Comparison of ENCODE assay signal across 12 mouse cellular contexts in genomic region chr12:119325400-119325799, GRCm38 (mm10). TPM values are rescaled to one million over a fixed set of nuclear protein-coding genes. Genes with fewer than 3 reads are reported as not detected.
DNase-seq lines count a peak whose midpoint lies in the region; ATAC-seq and TF ChIP-seq lines count a peak whose summit lies in the region.
"Had no signal": no experiment of that assay in that cellular context is flagged by ENCODE, and none has a peak within 500 bp of the region (broad histone marks: within the 10 kb centered on the region; RNA-seq: fewer than 3 reads in every experiment).

No protein-coding gene starts in this region.

- no peaks in the 10 kb centered on the region for H3K27me3 ChIP-seq in heart, postnatal 0 days (ENCODE audit: control insufficient read depth, insufficient read depth, low read length)
- H3K27me3 ChIP-seq: heart, embryonic 12.5 days; limb, embryonic 13.5 days had no signal

- H3K4me3 ChIP-seq in heart, postnatal 0 days (ENCODE audit: low read depth, low read length) = no peak overlapping the region
- H3K4me3 ChIP-seq: heart, embryonic 12.5 days; limb, embryonic 13.5 days had no signal

- no peak overlapping the region for H3K27ac ChIP-seq in heart, postnatal 0 days (ENCODE audit: low read depth)
- H3K27ac ChIP-seq: limb, embryonic 13.5 days had no signal

- H3K9me3 ChIP-seq in heart, postnatal 0 days (replicated peaks; ENCODE audit: control insufficient read depth, low read length) = no peaks in the 10 kb centered on the region
- H3K9me3 ChIP-seq: heart, embryonic 12.5 days; limb, embryonic 13.5 days had no signal

- TF ChIP-seq CTCF in heart, postnatal 0 days (IDR thresholded peaks at IDR 0.05; ENCODE audit: low read depth) = peak; percentile 36

- H3K4me2 ChIP-seq in heart, postnatal 0 days (ENCODE audit: low read depth, low read length) = no peak overlapping the region
- H3K4me2 ChIP-seq: heart, embryonic 12.5 days; limb, embryonic 13.5 days had no signal

- TF ChIP-seq EP300 in heart, postnatal 0 days (IDR thresholded peaks at IDR 0.05; ENCODE audit: low read depth) = no peak

- H3K36me3 ChIP-seq in heart, postnatal 0 days (replicated peaks; ENCODE audit: control insufficient read depth, insufficient read depth, low read length) = no peaks in the 10 kb centered on the region
- H3K36me3 ChIP-seq: heart, embryonic 12.5 days; limb, embryonic 13.5 days had no signal

- no peaks in the 10 kb centered on the region for H3K4me1 ChIP-seq in heart, postnatal 0 days (ENCODE audit: control insufficient read depth, insufficient read depth)
- H3K4me1 ChIP-seq: heart, embryonic 12.5 days; limb, embryonic 13.5 days had no signal

- no peak for ATAC-seq in heart, postnatal 0 days (ENCODE audit: insufficient read depth, low read depth)
- peak; percentile 61 for ATAC-seq in activated CD4-positive, CD25-positive, alpha-beta regulatory T cell, adult 4 months
- peak; percentile 76 for ATAC-seq in megakaryocyte progenitor cell, adult 5-6 weeks (replicated peaks; ENCODE audit: poor library complexity)
- ATAC-seq: intestine, embryonic 16.5 days had no signal

- no peak for DNase-seq in heart, postnatal 0 days (ENCODE audit: low spot score)
- no peak for DNase-seq in heart, adult 11 months
- peak; percentile 18 for DNase-seq in lung, postnatal 10 days
- DNase-seq in lung, postnatal 25 days (ENCODE audit: low spot score) = no peak
- no peak for DNase-seq in layer of hippocampus, adult 11-12 months (ENCODE audit: low spot score)
- DNase-seq: thymus, adult 18-20 months had no signal

- no peak overlapping the region for H3K9ac ChIP-seq in heart, postnatal 0 days (replicated peaks; ENCODE audit: low read depth, low read length)
- H3K9ac ChIP-seq: heart, embryonic 12.5 days; limb, embryonic 13.5 days had no signal

RNA-seq across cellular contexts. Expression of gene Macc1, which starts 11.3 kb away (rescaled TPM):
- total RNA-seq in heart, postnatal 0 days (2014; rRNA removed; ENCODE audit: low replicate concordance) = not detected in 2 replicates
- not detected in 2 replicates for polyA plus RNA-seq in heart, postnatal 0 days (2015; fragmentation: Nextera tagmentation; extraction: Ambion mirVana)
- not detected for polyA plus RNA-seq in activated CD4-positive, CD25-positive, alpha-beta regulatory T cell, adult 4 months (2017; shearing (Covaris generic))
- not detected in 2 replicates for total RNA-seq in megakaryocyte progenitor cell, adult 5-6 weeks (2015)
- total RNA-seq in megakaryocyte progenitor cell, adult 5-6 weeks (2017) = not detected in 2 replicates
- total RNA-seq: monocyte, adult 5-6 weeks had no signal
